Mouse (Mus musculus): ENCODE measurements around the gene Dhx9. TPM values are rescaled to one million over a fixed set of nuclear protein-coding genes. Genes with fewer than 3 reads are reported as not detected.
"Not testable (repeated sequence)": the region's sequence is repeated elsewhere in the genome, so short reads cannot be mapped to it uniquely, and the experiment has no call there.

The Dhx9 gene
- polyA plus RNA-seq, 1 experiment from 2014 or later = 41.5 TPM

DNA sequence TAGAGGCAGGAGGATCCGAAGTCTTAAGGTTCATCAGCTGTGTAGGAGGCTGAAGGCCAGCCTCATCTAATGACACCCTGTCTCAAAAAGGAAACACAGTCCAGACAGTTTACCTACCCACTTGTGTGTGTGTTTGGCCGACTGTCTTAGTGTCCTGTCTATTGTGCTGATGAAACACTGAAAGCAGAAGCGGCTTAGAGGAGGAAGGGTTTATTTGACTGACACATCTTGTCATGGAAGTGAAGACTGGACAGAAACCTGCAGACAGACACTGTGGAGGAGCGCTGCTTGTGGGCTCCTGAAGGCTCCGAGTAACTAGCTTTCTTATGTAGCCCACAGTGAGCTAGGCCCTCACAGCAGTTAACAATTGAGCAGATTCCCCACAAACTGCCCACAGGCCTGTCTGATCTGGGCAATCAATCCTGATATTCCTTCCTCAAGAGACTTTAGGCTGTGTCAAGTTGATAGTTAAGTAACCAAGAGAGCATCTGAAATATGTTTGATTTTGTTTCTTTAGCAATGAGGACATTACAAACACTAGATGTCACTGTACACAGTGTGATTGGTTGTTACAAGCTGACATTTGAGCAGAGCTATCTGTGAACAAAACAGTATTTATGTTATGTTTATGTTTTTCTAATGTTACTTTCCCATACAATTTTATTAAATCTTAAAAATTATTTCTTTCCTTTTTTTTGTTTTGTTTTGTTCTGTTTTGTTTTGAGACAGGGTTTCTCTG is 53.4 kb downstream of the Dhx9 start:
- H3K4me2 ChIP-seq = no peak overlapping the region
- no peak for ATAC-seq (ENCODE audit: low FRiP score)
- H3K9me3 ChIP-seq = no peaks in the 10 kb centered on the region
- no peaks in the 10 kb centered on the region for H3K4me1 ChIP-seq (replicated peaks)
- no peaks in the 10 kb centered on the region for H3K36me3 ChIP-seq
- no peaks in the 10 kb centered on the region for H3K27me3 ChIP-seq
- 81% methylated on average over 5 of the region's 5 CpGs for WGBS
- no peak overlapping the region for H3K9ac ChIP-seq
- H3K4me3 ChIP-seq = no peak overlapping the region
- no peak overlapping the region for H3K27ac ChIP-seq

DNA sequence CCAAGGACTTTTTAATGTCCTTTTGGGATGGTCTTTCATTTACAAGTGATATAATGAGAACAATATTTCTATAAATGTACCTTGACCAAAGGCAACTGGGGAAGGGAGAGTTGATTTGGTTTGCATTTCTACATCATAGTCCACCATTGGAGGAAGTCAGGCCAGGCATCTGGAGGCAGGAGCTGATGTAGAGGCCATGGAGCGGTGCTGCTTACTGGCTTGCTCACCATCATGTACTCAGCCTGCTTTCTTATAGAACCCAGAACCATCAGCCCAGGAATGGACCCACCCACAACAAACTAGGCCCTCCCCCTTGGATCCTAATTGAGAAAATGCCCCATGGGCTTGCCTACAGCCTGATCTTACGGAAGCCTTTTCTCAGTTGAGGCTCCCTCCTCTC is 55.1 kb downstream of the Dhx9 start:
- Histone ChIP-seq H3K9me3 (no peaks in the 10 kb centered on the region), H3K4me1 (replicated peaks) (no peaks in the 10 kb centered on the region), H3K4me3 (no peak overlapping the region), H3K9ac (no peak overlapping the region), H3K27me3 (no peaks in the 10 kb centered on the region), H3K4me2 (no peak overlapping the region), H3K36me3 (no peaks in the 10 kb centered on the region), H3K27ac (no peak overlapping the region)
- ATAC-seq (ENCODE audit: low FRiP score) = no peak
- WGBS = 96% methylated on average over 2 of the region's 2 CpGs

DNA sequence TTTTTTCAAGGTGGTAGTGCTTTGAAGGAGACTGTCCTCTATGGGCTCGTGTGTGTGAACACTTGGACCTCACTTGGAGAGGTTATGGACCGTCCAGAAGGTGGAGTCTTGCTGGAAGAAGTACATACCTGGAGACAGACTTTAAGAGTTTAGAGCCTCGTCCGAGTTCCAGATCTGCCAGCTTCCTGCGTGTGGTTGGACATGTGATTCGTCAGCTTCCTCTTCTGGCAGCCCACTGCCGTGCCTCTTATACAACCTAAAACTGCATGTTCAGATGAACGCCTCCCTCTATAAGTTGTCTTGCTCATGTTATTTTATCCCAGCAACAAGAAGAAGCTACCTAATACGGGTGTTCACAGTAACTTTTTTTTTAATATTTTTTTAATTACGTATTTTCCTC is 55.8 kb downstream of the Dhx9 start:
- Histone ChIP-seq H3K27ac (no peak overlapping the region), H3K4me1 (replicated peaks) (no peaks in the 10 kb centered on the region), H3K27me3 (no peaks in the 10 kb centered on the region), H3K4me2 (no peak overlapping the region), H3K9ac (no peak overlapping the region), H3K9me3 (no peaks in the 10 kb centered on the region), H3K4me3 (no peak overlapping the region), H3K36me3 (no peaks in the 10 kb centered on the region)
- WGBS = 89% methylated on average over 10 of the region's 10 CpGs
- ATAC-seq (ENCODE audit: low FRiP score) = no peak

DNA sequence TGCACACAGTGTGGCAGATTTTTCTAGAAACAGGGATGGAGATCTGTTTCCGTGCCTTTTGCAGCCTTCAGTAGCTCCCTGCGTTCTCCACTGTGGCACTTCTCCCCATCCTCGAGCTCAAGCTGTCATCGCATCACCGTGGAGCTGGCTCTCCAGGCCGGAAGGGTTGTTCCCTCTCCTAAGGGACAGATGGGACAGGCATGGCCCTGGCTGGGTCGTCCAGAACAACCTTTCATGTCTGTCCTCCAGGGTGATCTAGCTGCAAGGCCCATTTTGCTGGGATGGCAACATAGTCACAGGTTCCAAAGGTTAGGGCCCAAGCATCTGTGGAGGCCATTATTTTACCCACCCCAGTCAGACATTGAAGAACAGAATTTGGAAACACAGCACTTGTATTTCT is 56.3 kb downstream of the Dhx9 start:
- H3K4me1 ChIP-seq (replicated peaks) = no peaks in the 10 kb centered on the region
- ATAC-seq (ENCODE audit: low FRiP score) = no peak
- H3K36me3 ChIP-seq = no peaks in the 10 kb centered on the region

DNA sequence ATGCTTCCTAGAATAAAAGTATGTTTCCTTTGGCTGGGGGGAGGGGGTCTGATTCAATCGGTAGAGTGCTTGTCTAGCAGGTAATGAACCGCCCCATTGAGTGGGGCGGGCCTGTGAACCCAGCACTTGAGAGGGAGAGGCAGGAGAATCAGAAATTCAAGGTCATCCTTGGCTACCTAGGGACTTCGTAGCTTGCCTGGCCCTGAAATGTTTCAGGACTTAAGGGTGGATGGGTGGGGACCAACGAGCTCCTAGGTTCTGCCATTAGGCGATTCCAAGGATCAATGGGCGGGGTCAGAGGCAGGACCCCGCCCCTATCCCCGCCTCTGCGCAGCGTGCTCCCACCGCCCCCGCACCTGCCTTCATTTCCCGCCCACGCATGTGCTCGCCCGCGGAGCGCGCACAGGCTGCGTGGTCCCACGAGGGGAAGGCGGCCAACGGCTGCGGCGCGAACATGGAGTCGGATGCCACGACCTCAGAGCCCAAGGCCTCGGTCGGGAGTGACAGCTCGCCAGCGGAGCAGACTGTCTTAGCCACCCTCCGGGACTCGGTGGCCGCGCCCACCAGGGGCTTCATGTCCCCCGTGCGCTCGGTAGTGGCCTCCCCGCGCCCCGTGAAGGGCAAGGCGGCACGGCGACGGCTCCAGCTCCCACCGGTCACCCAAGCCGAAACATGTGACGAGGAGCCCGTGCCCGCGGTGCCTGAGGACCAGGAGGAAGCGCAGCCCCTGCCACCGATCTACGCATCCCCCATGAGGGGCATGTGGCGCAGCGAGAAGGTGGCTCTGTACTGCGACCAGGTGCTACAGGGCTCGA is 62.5 kb downstream of the Dhx9 start, which contains the start of gene Shcbp1l:
TSS of gene Shcbp1l (plus strand) at position 393 of the 815 bp plus-strand sequence.
- Histone ChIP-seq H3K4me3 (peak within 1 kb of the TSS; percentile 51), H3K27ac (no peak within 1 kb of the TSS), H3K9ac (peak within 1 kb of the TSS; percentile 73), H3K36me3 (no peaks in the 10 kb centered on the region), H3K4me1 (replicated peaks) (peaks cover 15% of the 10 kb centered on the region), H3K4me2 (peak within 1 kb of the TSS; percentile 92), H3K9me3 (no peaks in the 10 kb centered on the region), H3K27me3 (peaks cover 16% of the 10 kb centered on the region)
- ATAC-seq (ENCODE audit: low FRiP score) = peak; percentile 88
- 2% methylated on average over 57 of the region's 60 CpGs for WGBS

More for the DNA sequence above, 56.3 kb downstream of the Dhx9 start:
- Histone ChIP-seq H3K9ac (no peak overlapping the region), H3K27ac (no peak overlapping the region), H3K27me3 (peaks cover under 1% of the 10 kb centered on the region; the same call in 1 of the 2 replicates), H3K4me2 (no peak overlapping the region), H3K9me3 (no peaks in the 10 kb centered on the region), H3K4me3 (no peak overlapping the region)
- 73% methylated on average over 7 of the region's 7 CpGs for WGBS

DNA sequence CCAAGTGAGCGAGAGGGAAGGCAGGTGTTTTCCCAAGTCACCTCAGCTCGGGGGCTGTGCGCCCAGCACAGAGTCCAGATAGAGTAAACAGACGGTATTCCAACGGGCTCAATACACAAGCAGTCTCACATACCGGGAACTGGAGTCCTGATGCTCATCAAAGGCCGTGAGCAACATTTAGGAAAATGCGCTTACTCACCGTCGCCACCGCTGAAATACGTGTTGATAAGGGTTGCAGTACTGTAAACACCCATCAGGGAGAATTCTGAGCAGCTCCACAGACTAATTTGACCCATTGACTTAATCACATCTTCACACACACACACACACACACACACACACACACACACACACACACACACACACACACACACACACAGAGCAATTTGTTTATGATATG is 63.2 kb downstream of the Dhx9 start:
- Histone ChIP-seq H3K4me1 (replicated peaks) (peaks cover 15% of the 10 kb centered on the region), H3K9me3 (no peaks in the 10 kb centered on the region), H3K27ac (no peak overlapping the region), H3K4me3 (peak overlapping the region; percentile 51), H3K9ac (peak overlapping the region; percentile 73; the same call in 1 of the 2 replicates), H3K36me3 (no peaks in the 10 kb centered on the region), H3K4me2 (peak overlapping the region; percentile 92), H3K27me3 (peaks cover 16% of the 10 kb centered on the region)
- ATAC-seq (ENCODE audit: low FRiP score) = peak; percentile 19
- WGBS = 41% methylated on average over 12 of the region's 12 CpGs

DNA sequence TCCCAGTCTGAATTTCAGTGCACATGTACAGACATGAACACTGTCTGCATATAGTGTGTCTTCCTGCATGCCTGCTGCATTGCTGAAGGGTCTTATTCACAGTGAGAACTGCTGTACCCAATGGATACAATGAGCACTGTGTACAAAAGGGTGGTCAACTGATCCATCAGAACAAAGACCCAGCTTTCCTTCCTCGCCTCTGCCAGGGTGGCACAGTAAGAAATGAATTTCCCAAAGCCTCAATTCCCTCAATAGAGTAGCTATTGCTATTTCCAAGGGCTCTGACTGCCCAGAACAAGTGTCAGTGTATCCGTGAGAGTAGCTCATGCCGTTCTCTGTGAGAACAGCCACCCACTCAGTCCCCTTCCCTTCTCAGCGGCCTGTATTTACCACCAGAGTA is 69.7 kb downstream of the Dhx9 start:
- 63% methylated on average over 4 of the region's 4 CpGs for WGBS

DNA sequence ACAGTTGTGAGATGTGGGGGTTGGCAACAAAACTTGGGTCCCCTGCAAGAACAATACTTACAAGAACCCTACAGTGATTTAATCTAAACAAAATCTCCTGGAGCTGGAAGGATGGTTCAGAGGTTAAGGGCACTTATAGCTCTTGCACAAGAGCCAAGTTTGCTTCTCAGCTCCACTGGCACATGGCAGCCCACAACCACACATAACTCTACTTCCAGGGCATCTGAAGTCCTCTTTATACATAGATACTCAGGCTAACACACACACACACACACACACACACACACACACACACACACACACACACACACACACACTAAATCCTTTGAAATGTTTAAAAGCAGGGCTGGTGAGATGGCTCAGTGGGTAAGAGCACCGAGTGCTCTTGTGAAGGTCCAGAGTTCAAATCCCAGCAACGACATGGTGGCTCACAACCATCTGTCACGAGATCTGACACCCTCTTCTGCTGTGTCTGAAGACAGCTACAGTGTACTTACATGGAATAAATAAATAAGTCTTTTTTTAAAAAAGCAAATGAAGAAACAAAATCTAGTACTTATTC is 71.1 kb downstream of the Dhx9 start:
- not testable (repeated sequence) for H3K9me3 ChIP-seq; H3K4me2 ChIP-seq; H3K36me3 ChIP-seq; ATAC-seq (ENCODE audit: low FRiP score); H3K27ac ChIP-seq; H3K27me3 ChIP-seq; H3K4me3 ChIP-seq; H3K9ac ChIP-seq; H3K4me1 ChIP-seq (replicated peaks)
- WGBS = 91% methylated on average over 3 of the region's 3 CpGs

More for the DNA sequence above, 69.7 kb downstream of the Dhx9 start:
- not testable (repeated sequence) for ATAC-seq (ENCODE audit: low FRiP score); H3K9ac ChIP-seq; H3K4me1 ChIP-seq (replicated peaks); H3K27me3 ChIP-seq; H3K4me3 ChIP-seq; H3K4me2 ChIP-seq; H3K9me3 ChIP-seq; H3K36me3 ChIP-seq; H3K27ac ChIP-seq

DNA sequence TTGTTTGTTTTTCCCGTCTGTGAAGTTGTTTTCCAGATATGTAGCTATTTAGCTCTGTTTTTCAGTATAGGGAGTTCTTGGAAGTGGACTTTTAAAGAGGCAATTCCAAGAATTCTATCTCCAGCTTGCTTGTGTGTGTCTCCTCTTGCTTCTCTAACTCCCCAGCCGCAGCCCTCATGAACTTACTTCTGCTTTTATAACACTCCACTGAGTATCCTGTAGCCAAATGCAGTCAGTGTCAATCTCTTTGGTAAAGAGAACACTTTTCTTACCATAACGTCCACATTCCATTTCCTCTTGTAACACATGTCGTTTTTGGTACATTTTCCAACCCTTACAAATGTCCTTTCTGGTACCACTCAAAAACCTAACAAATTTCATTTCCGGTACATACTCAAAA is 71.7 kb downstream of the Dhx9 start:
- H3K27ac ChIP-seq; H3K4me1 ChIP-seq (replicated peaks); H3K27me3 ChIP-seq; H3K4me2 ChIP-seq; ATAC-seq (ENCODE audit: low FRiP score); H3K9ac ChIP-seq; H3K4me3 ChIP-seq; H3K9me3 ChIP-seq; H3K36me3 ChIP-seq: not testable (repeated sequence)
- 84% methylated on average over 2 of the region's 5 CpGs for WGBS

DNA sequence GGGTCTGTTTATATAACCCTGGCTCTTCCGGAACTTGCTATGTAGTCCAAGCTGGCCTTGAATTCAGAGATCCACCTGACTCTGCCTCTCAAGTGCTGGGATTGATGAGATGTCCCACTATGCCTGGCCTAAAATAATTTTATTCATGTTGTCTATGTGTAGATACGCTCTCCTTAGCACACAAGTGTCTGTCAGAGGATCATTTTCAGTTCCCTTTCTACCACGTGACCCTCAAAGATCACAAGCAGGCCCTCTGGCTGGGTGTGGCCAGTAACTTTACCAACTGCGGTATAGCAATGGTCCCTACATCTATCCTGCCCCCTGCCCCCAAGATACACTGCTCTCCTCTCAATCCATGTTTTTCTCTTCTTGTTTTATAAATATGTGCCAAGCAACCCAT is 72.5 kb downstream of the Dhx9 start:
- ATAC-seq (ENCODE audit: low FRiP score) = no peak
- WGBS = 91% methylated on average over 4 of the region's 4 CpGs
- no peaks in the 10 kb centered on the region for H3K27me3 ChIP-seq

DNA sequence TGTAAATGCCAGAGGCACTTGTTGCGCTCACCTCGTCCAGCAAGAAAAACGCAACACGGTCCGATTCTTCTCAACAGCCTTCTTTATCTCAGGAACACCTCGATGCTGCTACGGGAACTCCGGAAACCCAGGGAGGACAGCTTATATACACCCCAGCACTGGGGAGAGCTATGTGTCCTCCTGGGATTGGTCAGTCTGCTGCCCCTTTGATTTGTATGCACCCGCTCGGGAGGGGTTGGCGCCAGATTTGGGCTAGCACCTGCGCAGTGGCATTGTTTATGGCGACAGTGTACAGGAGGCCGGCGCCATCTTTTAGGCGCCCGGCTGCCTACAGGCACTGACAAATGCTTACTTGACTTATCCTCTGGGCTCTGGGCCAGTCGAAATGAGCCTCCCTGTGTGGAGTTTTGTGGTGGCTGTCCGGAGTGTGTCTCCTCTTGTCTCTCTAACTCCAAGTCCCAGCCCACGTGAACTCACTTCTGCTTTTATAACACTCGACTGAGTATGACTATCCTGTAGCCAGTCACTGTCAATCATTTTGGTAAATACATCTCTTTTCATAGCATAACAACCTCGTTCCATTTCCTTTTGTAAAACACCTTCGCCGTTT is 73.2 kb downstream of the Dhx9 start:
- H3K9me3 ChIP-seq; H3K27me3 ChIP-seq; H3K4me2 ChIP-seq; H3K9ac ChIP-seq; H3K27ac ChIP-seq; H3K4me1 ChIP-seq (replicated peaks); H3K4me3 ChIP-seq; ATAC-seq (ENCODE audit: low FRiP score); H3K36me3 ChIP-seq: not testable (repeated sequence)
- WGBS = 89% methylated on average over 24 of the region's 24 CpGs

More for the DNA sequence above, 72.5 kb downstream of the Dhx9 start:
- no peak overlapping the region for H3K4me3 ChIP-seq
- no peaks in the 10 kb centered on the region for H3K9me3 ChIP-seq
- no peak overlapping the region for H3K9ac ChIP-seq
- H3K4me2 ChIP-seq = no peak overlapping the region
- no peaks in the 10 kb centered on the region for H3K4me1 ChIP-seq (replicated peaks)
- no peaks in the 10 kb centered on the region for H3K36me3 ChIP-seq
- no peak overlapping the region for H3K27ac ChIP-seq

DNA sequence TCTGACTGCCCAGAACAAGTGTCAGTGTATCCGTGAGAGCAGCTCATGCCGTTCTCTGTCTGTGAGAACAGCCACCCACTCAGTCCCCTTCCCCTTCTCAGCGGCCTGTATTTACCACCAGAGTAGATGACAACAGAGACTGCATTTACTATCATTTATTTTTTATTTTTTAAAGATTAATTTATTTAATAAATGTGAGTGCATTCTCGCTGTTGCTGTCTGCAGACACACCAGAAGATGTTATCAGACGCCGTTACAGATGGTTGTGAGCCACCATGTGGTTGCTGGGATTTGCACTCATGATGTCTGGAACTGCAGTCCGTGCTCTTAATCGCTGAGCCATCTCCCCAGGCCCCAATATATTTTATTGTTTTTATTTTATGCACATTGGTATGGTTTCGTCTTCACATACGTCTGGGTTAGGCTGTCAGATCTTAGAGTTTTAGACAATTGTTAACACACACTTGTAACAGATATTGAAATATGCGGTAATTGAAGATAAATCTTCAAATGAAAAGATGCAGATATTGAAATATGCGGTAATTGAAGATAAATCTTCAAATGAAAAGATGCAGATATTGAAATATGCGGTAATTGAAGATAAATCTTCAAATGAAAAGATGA is 74.0 kb downstream of the Dhx9 start:
- H3K4me1 ChIP-seq (replicated peaks); H3K9ac ChIP-seq; H3K4me2 ChIP-seq; H3K27me3 ChIP-seq; ATAC-seq (ENCODE audit: low FRiP score); H3K36me3 ChIP-seq; H3K9me3 ChIP-seq; H3K4me3 ChIP-seq; H3K27ac ChIP-seq: not testable (repeated sequence)
- whole genome bisulfite sequencing = 79% methylated on average over 13 of the region's 13 CpGs

All from hindbrain, embryonic 13.5 days (tissue).